Mouse (Mus musculus) ES-Bruce4 (cell line): ENCODE measurements around the gene Col7a1. TPM values are rescaled to one million over a fixed set of nuclear protein-coding genes. Genes with fewer than 3 reads are reported as not detected.

Experiments
- H3K27ac ChIP-seq: 2 replicates; pipeline ENCODE4 v1.5.1; 2012; ENCODE audit warnings: low read length, inconsistent platforms; ENCODE audit not compliant: insufficient read depth
- H3K27me3 ChIP-seq: 2 replicates; pipeline ENCODE4 v1.6.1; 2012; ENCODE audit warnings: mild to moderate bottlenecking, low read length, inconsistent platforms; ENCODE audit not compliant: control insufficient read depth, poor library complexity, insufficient read depth, severe bottlenecking
- H3K36me3 ChIP-seq: 2 replicates; pipeline ENCODE4 v1.6.1; 2012; ENCODE audit warnings: inconsistent platforms, mild to moderate bottlenecking, low read length, moderate library complexity; ENCODE audit not compliant: control insufficient read depth, poor library complexity, insufficient read depth, severe bottlenecking
- H3K4me1 ChIP-seq: one replicate; pipeline ENCODE4 v1.8.1; 2011; ENCODE audit warnings: low read length; ENCODE audit not compliant: control insufficient read depth, insufficient read depth
- H3K4me3 ChIP-seq: 2 replicates; pipeline ENCODE4 v1.5.1; 2011; ENCODE audit warnings: low read depth, mild to moderate bottlenecking, low read length
- H3K9ac ChIP-seq: 2 replicates; pipeline ENCODE4 v1.6.1; 2012; ENCODE audit warnings: low read depth, mild to moderate bottlenecking, inconsistent platforms; ENCODE audit not compliant: poor library complexity, severe bottlenecking
- H3K9me3 ChIP-seq: replicated peaks from 2 replicates; pipeline ENCODE4 v1.6.1; 2012; ENCODE audit warnings: mild to moderate bottlenecking, low read length, inconsistent platforms; ENCODE audit not compliant: control insufficient read depth, poor library complexity, insufficient read depth, severe bottlenecking
- CTCF ChIP-seq: IDR thresholded peaks from one replicate; pipeline ENCODE4 v1.8.1; 2011; ENCODE audit warnings: low read depth, low read length
- EP300 ChIP-seq: IDR thresholded peaks from 2 replicates; pipeline ENCODE4 v1.6.1; 2011; ENCODE audit warnings: low read depth, low read length; ENCODE audit not compliant: insufficient read depth
- POLR2A ChIP-seq: IDR thresholded peaks from one replicate; pipeline ENCODE4 v1.8.1; 2011; ENCODE audit warnings: low read length; ENCODE audit not compliant: insufficient read depth
- polyA plus RNA-seq: library from polyadenylated mRNA; stranded (reverse); fragments of >200 nt; gene quantifications from 2 replicates; pipeline ENCODE4 v1.2.4, GENCODE M21; 2011; ENCODE audit warnings: low read depth; ENCODE audit not compliant: missing spikeins, insufficient read depth, insufficient read length

Col7a1 gene
- polyA plus RNA-seq, 1 experiment = 6.5 TPM

GRCm38 (mm10) chr9:108987704-108988350 lies 34.4 kb downstream of the Col7a1 start:
- Histone ChIP-seq H3K4me3 (peak overlapping the region; percentile 38; the same call in 1 of the 2 replicates), H3K36me3 (no peaks in the 10 kb centered on the region), H3K27ac (no peak overlapping the region), H3K9ac (no peak overlapping the region), H3K27me3 (no peaks in the 10 kb centered on the region), H3K4me1 (peaks cover 2% of the 10 kb centered on the region), H3K9me3 (no peaks in the 10 kb centered on the region)
- TF ChIP-seq CTCF (no peak), EP300 (no peak), POLR2A (no peak)

GRCm38 (mm10) chr9:108989802-108990461 lies 36.5 kb downstream of the Col7a1 start:
- Histone ChIP-seq H3K36me3 (no peaks in the 10 kb centered on the region), H3K9me3 (no peaks in the 10 kb centered on the region), H3K27me3 (no peaks in the 10 kb centered on the region), H3K27ac (no peak overlapping the region), H3K4me3 (no peak overlapping the region), H3K9ac (no peak overlapping the region), H3K4me1 (peaks cover 2% of the 10 kb centered on the region)
- TF ChIP-seq CTCF (no peak), POLR2A (no peak), EP300 (no peak)

- Histone ChIP-seq H3K9ac (no peak overlapping the region), H3K27ac (no peak overlapping the region), H3K4me3 (no peak overlapping the region), H3K36me3 (no peaks in the 10 kb centered on the region), H3K9me3 (no peaks in the 10 kb centered on the region), H3K27me3 (no peaks in the 10 kb centered on the region), H3K4me1 (peaks cover 2% of the 10 kb centered on the region)
- TF ChIP-seq EP300 (no peak), POLR2A (no peak), CTCF (no peak)
Measured at GRCm38 (mm10) chr9:108990462-108990820, 37.1 kb downstream of the Col7a1 start.

GRCm38 (mm10) chr9:108991428-108992084 lies 38.2 kb downstream of the Col7a1 start, which contains the start of gene Pfkfb4:
Pfkfb4 (plus strand) TSS chr9:108991778.
- Histone ChIP-seq H3K27me3 (no peaks in the 10 kb centered on the region), H3K4me1 (peaks cover 2% of the 10 kb centered on the region), H3K27ac (peak within 1 kb of the TSS; percentile 68), H3K9me3 (no peaks in the 10 kb centered on the region), H3K36me3 (no peaks in the 10 kb centered on the region), H3K4me3 (peak within 1 kb of the TSS; percentile 85), H3K9ac (peak within 1 kb of the TSS; percentile 34)
- 0 out of 2 replicates have a peak, but pooled peaks have one; percentile 4 for TF ChIP-seq EP300
- TF ChIP-seq CTCF = no peak
- peak; percentile 84 for TF ChIP-seq POLR2A

- Histone ChIP-seq H3K4me3 (peak overlapping the region; percentile 85), H3K27me3 (no peaks in the 10 kb centered on the region), H3K9ac (peak overlapping the region; percentile 34; the same call in 1 of the 2 replicates), H3K27ac (no peak overlapping the region), H3K9me3 (no peaks in the 10 kb centered on the region), H3K4me1 (peaks cover 2% of the 10 kb centered on the region), H3K36me3 (no peaks in the 10 kb centered on the region)
- TF ChIP-seq EP300 (no peak), CTCF (no peak)
Measured at GRCm38 (mm10) chr9:108992085-108992469, 38.7 kb downstream of the Col7a1 start.
